Mouse (Mus musculus) myocyte (in vitro differentiated cells): Measurements from ENCODE around the gene Pam16. TPM values are rescaled to one million over a fixed set of nuclear protein-coding genes. Genes with fewer than 3 reads are reported as not detected.

ENCODE experiments used
- H3K27me3 ChIP-seq: one replicate; pipeline ENCODE4 v1.6.1; 2011; ENCODE audit not compliant: control insufficient read depth, insufficient read depth, insufficient read length
- H3K36me3 ChIP-seq: one replicate; pipeline ENCODE4 v1.6.1; 2011; ENCODE audit not compliant: control insufficient read depth, insufficient read depth
- H3K4me2 ChIP-seq: one replicate; pipeline ENCODE4 v1.6.1; 2011; ENCODE audit warnings: low read depth, control low read depth
- H3K4me3 ChIP-seq: one replicate; pipeline ENCODE4 v1.5.1; 2011; ENCODE audit warnings: mild to moderate bottlenecking, control low read depth, moderate library complexity
- H3K79me2 ChIP-seq: one replicate; pipeline ENCODE4 v1.6.1; 2011; ENCODE audit not compliant: control insufficient read depth, insufficient read depth
- H3ac ChIP-seq: one replicate; pipeline ENCODE4 v1.6.1; 2011; ENCODE audit not compliant: control insufficient read depth, insufficient read length
- CEBPB ChIP-seq: IDR thresholded peaks from 2 replicates; pipeline ENCODE4 v1.6.1; 2011; ENCODE audit warnings: mild to moderate bottlenecking, moderate library complexity; ENCODE audit not compliant: poor library complexity, insufficient read depth, severe bottlenecking
- E2F4 ChIP-seq: IDR thresholded peaks from one replicate; pipeline ENCODE4 v1.6.1; 2011; ENCODE audit warnings: mild to moderate bottlenecking, control low read depth, moderate library complexity; ENCODE audit not compliant: insufficient read depth
- MAX ChIP-seq: IDR thresholded peaks from one replicate; pipeline ENCODE4 v1.6.1; 2011; ENCODE audit warnings: low read depth, mild to moderate bottlenecking, control low read depth
- MYOD1 ChIP-seq, 3 experiments: IDR thresholded peaks; one replicate each; pipeline ENCODE4 v1.6.1; 2011; ENCODE audit warnings: control low read depth in 2 of 3, low read depth in 2 of 3, mild to moderate bottlenecking in 2 of 3, moderate library complexity in 1 of 3; ENCODE audit not compliant: insufficient read length in 2 of 3, control insufficient read depth in 1 of 3
- MYOG ChIP-seq, 3 experiments: IDR thresholded peaks; one replicate each; pipeline ENCODE4 v1.6.1; 2011; ENCODE audit warnings: control low read depth in 2 of 3, low read depth in 2 of 3, mild to moderate bottlenecking in 2 of 3; ENCODE audit not compliant: insufficient read length in 2 of 3, control insufficient read depth in 1 of 3, insufficient read depth in 1 of 3
- POLR2A ChIP-seq: IDR thresholded peaks from one replicate; pipeline ENCODE4 v1.6.1; 2011; ENCODE audit warnings: low read depth, mild to moderate bottlenecking, control low read depth, moderate library complexity; ENCODE audit not compliant: insufficient read length
- POLR2AphosphoS2 ChIP-seq: IDR thresholded peaks from one replicate; pipeline ENCODE4 v1.6.1; 2011; ENCODE audit warnings: low read depth, control low read depth; ENCODE audit not compliant: insufficient read length
- REST ChIP-seq: IDR thresholded peaks from one replicate; pipeline ENCODE4 v1.6.1; 2011; ENCODE audit warnings: mild to moderate bottlenecking, control low read depth, moderate library complexity; ENCODE audit not compliant: insufficient read depth, insufficient read length
- SRF ChIP-seq: IDR thresholded peaks from one replicate; pipeline ENCODE4 v1.6.1; 2011; ENCODE audit warnings: low read depth; ENCODE audit not compliant: control insufficient read depth, insufficient read length
- TCF12 ChIP-seq: IDR thresholded peaks from one replicate; pipeline ENCODE4 v1.6.1; 2011; ENCODE audit warnings: mild to moderate bottlenecking, control low read depth; ENCODE audit not compliant: poor library complexity, insufficient read depth, severe bottlenecking
- TCF3 ChIP-seq: IDR thresholded peaks from one replicate; pipeline ENCODE4 v1.6.1; 2011; ENCODE audit warnings: low read depth, control low read depth; ENCODE audit not compliant: insufficient read length
- USF1 ChIP-seq: IDR thresholded peaks from one replicate; pipeline ENCODE4 v1.6.1; 2011; ENCODE audit warnings: low read depth, mild to moderate bottlenecking, control low read depth, moderate library complexity
- polyA plus RNA-seq: library from polyadenylated mRNA; unstranded; fragments of >200 nt; fragmentation: generic; extraction: Trizol; gene quantifications from one replicate; pipeline ENCODE4 v1.2.1, GENCODE M21; 2012; ENCODE audit warnings: missing spikeins

The Pam16 gene
- polyA plus RNA-seq, 1 experiment: 98.6 TPM

DNA sequence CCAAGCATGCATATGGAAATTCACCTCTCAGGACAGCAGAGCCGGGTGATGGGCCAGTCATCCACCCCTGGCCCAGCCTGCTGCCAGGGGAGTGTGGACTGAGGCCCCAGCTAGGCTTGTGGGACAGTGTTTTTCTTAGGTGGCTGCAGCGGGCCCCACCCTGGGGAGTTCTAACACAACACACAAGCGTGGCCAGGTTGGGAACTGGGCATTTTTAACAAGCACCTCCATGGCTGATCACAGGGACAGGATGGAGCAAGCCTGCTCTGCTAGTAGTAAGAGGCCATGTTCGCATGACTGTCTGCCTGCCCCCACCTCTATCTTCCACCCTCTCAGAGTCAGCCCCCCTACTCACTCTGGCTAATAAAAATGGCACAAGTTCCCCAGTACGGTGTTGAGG, 26.7 kb downstream of the Pam16 start:
- TF ChIP-seq USF1: no peak
- TF ChIP-seq TCF12: no peak
- TF ChIP-seq REST: no peak
- Histone ChIP-seq H3K4me3 (peak overlapping the region; percentile 87), H3K4me2 (peak overlapping the region; percentile 99), H3K36me3 (no peaks in the 10 kb centered on the region), H3K27me3 (no peaks in the 10 kb centered on the region), H3K79me2 (peaks cover 81% of the 10 kb centered on the region), H3ac (no peak overlapping the region)

DNA sequence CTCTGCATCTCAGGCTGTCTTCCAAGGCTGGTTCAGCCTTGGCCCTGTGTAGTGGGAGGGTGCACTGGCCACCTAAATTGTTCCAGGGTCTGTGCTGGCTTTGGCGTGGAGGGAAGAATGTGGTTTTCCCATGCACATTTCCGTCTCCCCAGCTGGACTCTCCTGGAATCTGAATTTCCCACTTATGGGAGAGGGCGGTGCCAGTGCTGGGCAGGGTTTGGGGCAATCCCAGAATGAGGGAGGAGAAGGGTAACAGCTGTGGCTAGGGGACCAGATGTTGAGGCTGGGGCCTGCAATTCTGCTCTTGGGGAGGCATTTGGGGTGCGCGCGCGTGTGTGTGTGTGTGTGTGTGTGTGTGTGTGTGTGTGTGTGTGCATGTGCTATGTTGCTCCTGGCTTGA, 27.5 kb downstream of the Pam16 start:
- H3ac ChIP-seq: no peak overlapping the region
- H3K79me2 ChIP-seq: peaks cover 78% of the 10 kb centered on the region
- no peaks in the 10 kb centered on the region for H3K36me3 ChIP-seq
- peak overlapping the region; percentile 87 for H3K4me3 ChIP-seq
- H3K4me2 ChIP-seq: peak overlapping the region; percentile 99
- H3K27me3 ChIP-seq: no peaks in the 10 kb centered on the region
- peak in 2 of 3 experiments; percentile 72 to 83 for TF ChIP-seq MYOD1 (IDR thresholded peaks at IDR 0.05; ENCODE audit: control insufficient read depth in 1 of 3, insufficient read length in 2 of 3, low read depth in 2 of 3)
- TF ChIP-seq CEBPB: no peak
- peak; percentile 48 for TF ChIP-seq TCF12
- TF ChIP-seq E2F4: no peak
- no peak for TF ChIP-seq POLR2A
- TF ChIP-seq MYOG (IDR thresholded peaks at IDR 0.05; ENCODE audit: control insufficient read depth in 1 of 3, insufficient read depth in 1 of 3, insufficient read length in 2 of 3, low read depth in 2 of 3): peak; percentile 11 to 70 (median 53)

DNA sequence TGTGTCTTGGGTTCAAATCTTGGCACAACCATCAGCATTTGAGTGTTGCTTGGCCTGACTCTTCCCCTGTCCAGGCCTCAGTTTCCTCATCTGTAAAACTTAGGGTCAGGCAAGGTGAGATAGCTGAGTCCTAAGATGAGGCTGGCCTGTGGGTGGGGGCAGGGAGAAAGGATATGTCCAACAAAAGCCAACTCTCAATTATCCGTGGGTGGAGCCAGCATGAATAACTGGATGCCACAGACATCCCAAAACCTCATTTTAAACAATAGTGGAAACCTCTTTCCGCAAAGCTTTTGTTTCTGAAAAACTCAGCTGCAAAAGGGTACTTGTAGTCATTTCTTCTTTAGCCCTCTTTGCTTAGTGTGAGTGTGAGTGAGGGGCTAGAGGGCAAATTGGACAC, 28.0 kb downstream of the Pam16 start:
- no peaks in the 10 kb centered on the region for H3K36me3 ChIP-seq
- peak overlapping the region; percentile 70 for H3ac ChIP-seq
- TF ChIP-seq POLR2A: no peak
- TF ChIP-seq CEBPB: no peak
- no peak for TF ChIP-seq E2F4
- no peak for TF ChIP-seq SRF
- TF ChIP-seq MYOD1 (IDR thresholded peaks at IDR 0.05; ENCODE audit: control insufficient read depth in 1 of 3, insufficient read length in 2 of 3, low read depth in 2 of 3): no peak
- TF ChIP-seq TCF3: no peak
- TF ChIP-seq POLR2AphosphoS2: no peak
- TF ChIP-seq MAX: no peak
- no peak for TF ChIP-seq MYOG (IDR thresholded peaks at IDR 0.05; ENCODE audit: control insufficient read depth in 1 of 3, insufficient read depth in 1 of 3, insufficient read length in 2 of 3, low read depth in 2 of 3)
- no peak for TF ChIP-seq REST
- TF ChIP-seq TCF12: no peak
- H3K4me2 ChIP-seq: peak overlapping the region; percentile 99
- H3K79me2 ChIP-seq: peaks cover 76% of the 10 kb centered on the region
- H3K27me3 ChIP-seq: no peaks in the 10 kb centered on the region
- H3K4me3 ChIP-seq: peak overlapping the region; percentile 87

DNA sequence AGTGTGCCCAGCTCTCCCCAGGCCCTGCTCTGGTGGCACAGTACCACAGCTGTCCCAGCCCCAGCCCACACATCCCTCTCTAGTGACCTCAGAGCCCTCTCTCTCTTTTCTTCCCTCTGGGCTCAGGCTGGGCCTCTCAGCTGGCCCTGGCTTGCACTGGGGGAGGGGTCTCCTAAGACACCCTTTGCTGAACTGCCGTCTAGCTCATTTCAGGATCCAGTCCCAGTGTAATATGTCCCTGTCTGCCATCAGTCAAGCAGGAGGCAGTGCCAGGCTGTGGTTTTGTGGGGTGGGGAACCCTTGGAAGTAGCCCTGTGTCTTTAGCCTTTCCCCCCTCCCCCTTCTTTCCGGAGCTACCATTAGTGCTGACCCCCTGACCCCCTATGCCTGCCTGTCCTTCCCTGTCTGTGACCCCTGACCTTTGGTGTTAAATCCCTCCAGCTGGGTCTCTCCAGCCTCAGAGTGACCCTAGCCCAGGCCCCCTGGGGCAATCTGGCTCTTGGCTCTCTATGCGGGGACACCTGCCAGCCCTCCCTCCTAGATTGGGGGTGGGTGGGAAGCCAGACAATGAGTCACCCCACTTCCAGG, 28.6 kb downstream of the Pam16 start:
- no peaks in the 10 kb centered on the region for H3K27me3 ChIP-seq
- H3ac ChIP-seq: peak overlapping the region; percentile 70
- peak overlapping the region; percentile 87 for H3K4me3 ChIP-seq
- TF ChIP-seq MYOG (IDR thresholded peaks at IDR 0.05; ENCODE audit: control insufficient read depth in 1 of 3, insufficient read depth in 1 of 3, insufficient read length in 2 of 3, low read depth in 2 of 3) (peak in 2 of 3 experiments; percentile 73 to 91), TCF3 (no peak), MYOD1 (IDR thresholded peaks at IDR 0.05; ENCODE audit: control insufficient read depth in 1 of 3, insufficient read length in 2 of 3, low read depth in 2 of 3) (peak in 2 of 3 experiments; percentile 69 to 80), TCF12 (no peak), CEBPB (no peak), SRF (no peak), POLR2A (peak; percentile 39), MAX (no peak), POLR2AphosphoS2 (peak; percentile 14), USF1 (no peak), E2F4 (no peak), REST (no peak)
- peak overlapping the region; percentile 99 for H3K4me2 ChIP-seq
- peaks cover 71% of the 10 kb centered on the region for H3K79me2 ChIP-seq
- H3K36me3 ChIP-seq: no peaks in the 10 kb centered on the region

DNA sequence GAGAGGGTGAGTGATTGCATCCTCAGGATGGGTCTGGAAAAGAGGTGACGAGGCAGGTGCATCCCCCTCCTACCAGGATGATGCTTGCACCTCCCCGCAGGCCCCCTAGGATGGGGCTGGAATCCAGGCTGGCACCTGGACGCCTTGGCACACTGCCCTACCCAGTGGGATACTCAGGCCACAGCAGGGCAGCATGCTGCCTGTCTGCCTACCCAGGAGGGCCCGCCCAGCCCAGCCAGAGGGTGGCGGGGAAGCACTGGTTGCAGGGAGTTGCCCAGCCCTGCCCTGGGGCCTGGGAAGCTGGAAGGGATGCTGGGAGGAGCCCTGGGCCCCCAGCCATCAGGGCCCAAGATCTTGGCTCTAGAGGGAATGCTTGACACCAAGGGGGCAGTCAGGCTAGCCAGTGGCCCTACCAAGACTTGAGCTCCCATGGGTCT, 29.2 kb downstream of the Pam16 start:
- Histone ChIP-seq H3K4me2 (peak overlapping the region; percentile 99), H3K36me3 (no peaks in the 10 kb centered on the region), H3K4me3 (peak overlapping the region; percentile 87), H3K79me2 (peaks cover 65% of the 10 kb centered on the region), H3K27me3 (no peaks in the 10 kb centered on the region), H3ac (peak overlapping the region; percentile 70)
- TF ChIP-seq MYOG (IDR thresholded peaks at IDR 0.05; ENCODE audit: control insufficient read depth in 1 of 3, insufficient read depth in 1 of 3, insufficient read length in 2 of 3, low read depth in 2 of 3) (peak in 1 of 3 experiments; percentile 61), CEBPB (no peak), MYOD1 (IDR thresholded peaks at IDR 0.05; ENCODE audit: control insufficient read depth in 1 of 3, insufficient read length in 2 of 3, low read depth in 2 of 3) (peak in 1 of 3 experiments; percentile 74), E2F4 (no peak), TCF3 (no peak), POLR2A (peak; percentile 63), POLR2AphosphoS2 (peak; percentile 2), TCF12 (no peak), SRF (no peak), MAX (no peak), USF1 (no peak), REST (no peak)
